Mouse (Mus musculus) olfactory bulb, adult 2 months (tissue): ENCODE results near the gene Bbs4. TPM values are rescaled to one million over a fixed set of nuclear protein-coding genes. Genes with fewer than 3 reads are reported as not detected.

Source experiments
- H3K27ac ChIP-seq: fragments of 200-500 bp; 2 replicates; pipeline ENCODE4 v1.5.1; 2012; ENCODE audit warnings: low read depth, low read length; ENCODE audit not compliant: insufficient read depth
- H3K4me1 ChIP-seq: fragments of 200-500 bp; 2 replicates; pipeline ENCODE4 v1.6.1; 2012; ENCODE audit warnings: low read length; ENCODE audit not compliant: control insufficient read depth, insufficient read depth
- H3K4me3 ChIP-seq: fragments of 200-500 bp; 2 replicates; pipeline ENCODE4 v1.5.1; 2012; ENCODE audit warnings: mild to moderate bottlenecking, low read depth, low read length, moderate library complexity; ENCODE audit not compliant: insufficient read depth
- CTCF ChIP-seq: fragments of 200-500 bp; IDR thresholded peaks from 2 replicates; pipeline ENCODE4 v1.5.1; 2012; ENCODE audit warnings: low read depth, mild to moderate bottlenecking, low read length, moderate library complexity; ENCODE audit not compliant: insufficient read depth
- POLR2A ChIP-seq: fragments of 200-500 bp; IDR thresholded peaks from 2 replicates; pipeline ENCODE4 v1.6.1; 2012; ENCODE audit warnings: mild to moderate bottlenecking, low read depth, low read length, moderate library complexity; ENCODE audit not compliant: insufficient read depth
- WGBS: fragments of 180-500 bp; shearing (Covaris S2); methylation state at CpG from one replicate; pipeline ENCODE4 v1.1.7; 2018; 5-methylcytosine and 5-hydroxymethylcytosine counted together
- polyA plus RNA-seq: library from polyadenylated mRNA; stranded (reverse); fragments of >200 nt; gene quantifications from 2 replicates; pipeline ENCODE4 v1.2.4, GENCODE M21; 2012; ENCODE audit warnings: low replicate concordance; ENCODE audit not compliant: missing spikeins, insufficient read depth, insufficient read length

The Bbs4 gene
- polyA plus RNA-seq, 1 experiment = not detected

GRCm38 (mm10) chr9:59346176-59346575 is 7.1 kb downstream of the Bbs4 start:
- no peak for TF ChIP-seq CTCF
- no peak for TF ChIP-seq POLR2A
- WGBS = 88% methylated on average over 2 of the region's 2 CpGs
- H3K4me3 ChIP-seq = no peak overlapping the region
- H3K27ac ChIP-seq = no peak overlapping the region
- H3K4me1 ChIP-seq = no peaks in the 10 kb centered on the region

GRCm38 (mm10) chr9:59340002-59340401 is 13.3 kb downstream of the Bbs4 start:
- 0 out of 2 replicates have a peak, but pooled peaks cover 2% of the 10 kb centered on the region for H3K4me1 ChIP-seq
- 90% methylated on average over 9 of the region's 9 CpGs for WGBS
- no peak overlapping the region for H3K4me3 ChIP-seq
- TF ChIP-seq POLR2A (no peak), CTCF (no peak)
- no peak overlapping the region for H3K27ac ChIP-seq

- no peak for TF ChIP-seq POLR2A
- no peak for TF ChIP-seq CTCF
- WGBS = 86% methylated on average over 5 of the region's 5 CpGs
- H3K27ac ChIP-seq = no peak overlapping the region
- H3K4me1 ChIP-seq = peaks cover 4% of the 10 kb centered on the region; the same call in 1 of the 2 replicates
- no peak overlapping the region for H3K4me3 ChIP-seq
Measured at GRCm38 (mm10) chr9:59339107-59339506, 14.2 kb downstream of the Bbs4 start.

GRCm38 (mm10) chr9:59338411-59338810 is 14.9 kb downstream of the Bbs4 start:
- 90% methylated on average over 5 of the region's 5 CpGs for WGBS
- no peak overlapping the region for H3K27ac ChIP-seq
- H3K4me1 ChIP-seq = peaks cover 4% of the 10 kb centered on the region; the same call in 1 of the 2 replicates
- no peak overlapping the region for H3K4me3 ChIP-seq
- TF ChIP-seq CTCF (no peak), POLR2A (no peak)

GRCm38 (mm10) chr9:59337889-59338288 is 15.4 kb downstream of the Bbs4 start:
- Histone ChIP-seq H3K4me1 (peaks cover 4% of the 10 kb centered on the region; the same call in 1 of the 2 replicates), H3K4me3 (no peak overlapping the region), H3K27ac (no peak overlapping the region)
- no peak for TF ChIP-seq CTCF
- TF ChIP-seq POLR2A = no peak
- 86% methylated on average over 5 of the region's 5 CpGs for WGBS

GRCm38 (mm10) chr9:59336539-59336938 is 16.8 kb downstream of the Bbs4 start:
- Histone ChIP-seq H3K27ac (no peak overlapping the region), H3K4me3 (no peak overlapping the region), H3K4me1 (peaks cover 4% of the 10 kb centered on the region; the same call in 1 of the 2 replicates)
- TF ChIP-seq CTCF = no peak
- no peak for TF ChIP-seq POLR2A
- 94% methylated on average over 3 of the region's 3 CpGs for WGBS

GRCm38 (mm10) chr9:59330055-59330454 is 23.3 kb downstream of the Bbs4 start:
- Histone ChIP-seq H3K4me3 (no peak overlapping the region), H3K27ac (no peak overlapping the region), H3K4me1 (peaks cover 2% of the 10 kb centered on the region; the same call in 1 of the 2 replicates)
- WGBS = 93% methylated on average over 5 of the region's 5 CpGs
- no peak for TF ChIP-seq CTCF
- TF ChIP-seq POLR2A = no peak

- no peak for TF ChIP-seq CTCF
- no peak for TF ChIP-seq POLR2A
- no peak overlapping the region for H3K27ac ChIP-seq
- no peaks in the 10 kb centered on the region for H3K4me1 ChIP-seq
- no peak overlapping the region for H3K4me3 ChIP-seq
Measured at GRCm38 (mm10) chr9:59324351-59324750, 29.0 kb downstream of the Bbs4 start.

GRCm38 (mm10) chr9:59316206-59316605 is 37.1 kb downstream of the Bbs4 start:
- H3K4me1 ChIP-seq = 0 out of 2 replicates have a peak, but pooled peaks cover 7% of the 10 kb centered on the region
- no peak for TF ChIP-seq CTCF
- 88% methylated on average over 3 of the region's 3 CpGs for WGBS
- no peak overlapping the region for H3K27ac ChIP-seq
- H3K4me3 ChIP-seq = no peak overlapping the region

GRCm38 (mm10) chr9:59311284-59311670 is 42.0 kb downstream of the Bbs4 start:
- 34% methylated on average over 3 of the region's 3 CpGs for WGBS

More at GRCm38 (mm10) chr9:59311284-59311670, 42.0 kb downstream of the Bbs4 start:
- Histone ChIP-seq H3K27ac (no peak overlapping the region), H3K4me1 (0 out of 2 replicates have a peak, but pooled peaks cover 8% of the 10 kb centered on the region), H3K4me3 (no peak overlapping the region)
- TF ChIP-seq CTCF = no peak
- no peak for TF ChIP-seq POLR2A
